Mouse (Mus musculus) ES-Bruce4 (cell line): ENCODE data around the gene Wdr12. TPM values are rescaled to one million over a fixed set of nuclear protein-coding genes. Genes with fewer than 3 reads are reported as not detected.
"Not testable (repeated sequence)": the region's sequence is repeated elsewhere in the genome, so short reads cannot be mapped to it uniquely, and the experiment has no call there.

Source experiments
- H3K27ac ChIP-seq: 2 replicates; pipeline ENCODE4 v1.5.1; 2012; ENCODE audit warnings: low read length, inconsistent platforms; ENCODE audit not compliant: insufficient read depth
- H3K27me3 ChIP-seq: 2 replicates; pipeline ENCODE4 v1.6.1; 2012; ENCODE audit warnings: mild to moderate bottlenecking, low read length, inconsistent platforms; ENCODE audit not compliant: control insufficient read depth, poor library complexity, insufficient read depth, severe bottlenecking
- H3K36me3 ChIP-seq: 2 replicates; pipeline ENCODE4 v1.6.1; 2012; ENCODE audit warnings: inconsistent platforms, mild to moderate bottlenecking, low read length, moderate library complexity; ENCODE audit not compliant: control insufficient read depth, poor library complexity, insufficient read depth, severe bottlenecking
- H3K4me1 ChIP-seq: one replicate; pipeline ENCODE4 v1.8.1; 2011; ENCODE audit warnings: low read length; ENCODE audit not compliant: control insufficient read depth, insufficient read depth
- H3K4me3 ChIP-seq: 2 replicates; pipeline ENCODE4 v1.5.1; 2011; ENCODE audit warnings: low read depth, mild to moderate bottlenecking, low read length
- H3K9ac ChIP-seq: 2 replicates; pipeline ENCODE4 v1.6.1; 2012; ENCODE audit warnings: low read depth, mild to moderate bottlenecking, inconsistent platforms; ENCODE audit not compliant: poor library complexity, severe bottlenecking
- H3K9me3 ChIP-seq: replicated peaks from 2 replicates; pipeline ENCODE4 v1.6.1; 2012; ENCODE audit warnings: mild to moderate bottlenecking, low read length, inconsistent platforms; ENCODE audit not compliant: control insufficient read depth, poor library complexity, insufficient read depth, severe bottlenecking
- CTCF ChIP-seq: IDR thresholded peaks from one replicate; pipeline ENCODE4 v1.8.1; 2011; ENCODE audit warnings: low read depth, low read length
- EP300 ChIP-seq: IDR thresholded peaks from 2 replicates; pipeline ENCODE4 v1.6.1; 2011; ENCODE audit warnings: low read depth, low read length; ENCODE audit not compliant: insufficient read depth
- POLR2A ChIP-seq: IDR thresholded peaks from one replicate; pipeline ENCODE4 v1.8.1; 2011; ENCODE audit warnings: low read length; ENCODE audit not compliant: insufficient read depth
- polyA plus RNA-seq: library from polyadenylated mRNA; stranded (reverse); fragments of >200 nt; gene quantifications from 2 replicates; pipeline ENCODE4 v1.2.4, GENCODE M21; 2011; ENCODE audit warnings: low read depth; ENCODE audit not compliant: missing spikeins, insufficient read depth, insufficient read length

Wdr12 gene
- polyA plus RNA-seq, 1 experiment, result 85.9 TPM

DNA sequence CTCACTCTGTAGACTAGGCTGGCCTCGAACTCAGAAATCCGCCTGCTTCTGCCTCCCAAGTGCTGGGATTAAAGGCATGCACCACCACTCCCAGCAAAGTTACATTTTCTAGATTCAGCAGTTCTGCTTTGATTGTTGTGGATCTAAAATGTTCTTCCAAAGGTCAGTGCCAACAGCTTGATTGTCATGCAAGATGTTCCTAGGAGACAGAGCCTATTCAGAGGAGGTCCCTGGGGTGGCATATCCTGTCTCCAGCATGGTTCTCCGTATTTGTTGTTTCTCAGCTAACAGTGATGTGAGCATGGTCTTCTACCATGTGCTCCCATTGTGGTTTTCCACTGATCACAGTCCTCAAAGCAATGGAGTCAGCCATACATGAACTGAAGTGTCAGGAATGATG is 42.1 kb downstream of the Wdr12 start:
- no peak overlapping the region for H3K27ac ChIP-seq
- H3K9ac ChIP-seq, result no peak overlapping the region
- no peak overlapping the region for H3K4me3 ChIP-seq
- no peaks in the 10 kb centered on the region for H3K4me1 ChIP-seq
- TF ChIP-seq CTCF, result no peak
- TF ChIP-seq EP300, result no peak
- TF ChIP-seq POLR2A, result no peak
- H3K27me3 ChIP-seq, result no peaks in the 10 kb centered on the region
- no peaks in the 10 kb centered on the region; the same call in 1 of the 2 replicates for H3K9me3 ChIP-seq
- H3K36me3 ChIP-seq, result no peaks in the 10 kb centered on the region

DNA sequence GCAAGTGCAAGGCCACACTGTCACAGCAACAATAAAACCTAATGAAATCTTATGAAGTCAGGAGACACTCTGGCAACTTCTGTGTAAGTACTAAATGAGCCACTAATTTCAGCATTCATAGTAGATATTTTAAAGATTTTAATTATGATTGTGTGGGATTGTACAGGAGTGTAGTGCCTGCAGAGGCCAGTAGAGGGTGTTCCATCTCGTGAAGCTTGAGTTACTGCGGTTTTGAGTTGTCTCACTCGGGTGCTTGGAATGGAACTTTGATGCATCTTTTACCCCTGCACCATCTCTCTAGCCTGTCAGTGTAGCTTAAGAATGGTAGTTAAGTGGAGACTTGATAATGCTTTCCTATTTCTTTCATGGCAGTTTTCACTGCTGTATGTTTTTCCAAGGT is 43.8 kb downstream of the Wdr12 start:
- Histone ChIP-seq H3K27me3 (no peaks in the 10 kb centered on the region), H3K4me1 (no peaks in the 10 kb centered on the region), H3K36me3 (no peaks in the 10 kb centered on the region), H3K4me3 (no peak overlapping the region), H3K9ac (no peak overlapping the region), H3K27ac (no peak overlapping the region), H3K9me3 (no peaks in the 10 kb centered on the region; the same call in 1 of the 2 replicates)
- TF ChIP-seq POLR2A (no peak), CTCF (peak; percentile 40)

DNA sequence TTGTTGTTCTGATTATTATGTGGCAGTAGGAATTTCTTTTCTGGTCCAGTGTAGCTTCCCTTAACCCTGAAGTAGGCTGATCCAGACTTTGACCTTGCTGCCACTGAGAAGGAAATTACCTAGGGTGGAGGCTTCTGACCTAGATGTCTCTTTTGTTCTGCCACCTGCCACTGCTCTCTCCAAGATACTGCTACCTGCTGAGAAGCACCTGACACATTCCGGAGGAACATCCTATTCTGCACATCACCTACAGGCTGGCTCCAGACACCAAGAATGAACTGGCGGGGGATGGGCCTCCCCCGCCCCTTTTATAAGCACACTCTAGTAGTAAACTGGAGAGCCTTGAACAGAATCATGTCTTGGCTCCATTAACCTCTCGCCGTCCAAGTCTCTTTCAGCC is 51.0 kb downstream of the Wdr12 start:
- not testable (repeated sequence) for H3K9me3 ChIP-seq, H3K9ac ChIP-seq, H3K27me3 ChIP-seq, H3K4me1 ChIP-seq, H3K27ac ChIP-seq, H3K36me3 ChIP-seq, H3K4me3 ChIP-seq
- 0 out of 2 replicates have a peak, but pooled peaks have one; percentile 17 for TF ChIP-seq EP300

DNA sequence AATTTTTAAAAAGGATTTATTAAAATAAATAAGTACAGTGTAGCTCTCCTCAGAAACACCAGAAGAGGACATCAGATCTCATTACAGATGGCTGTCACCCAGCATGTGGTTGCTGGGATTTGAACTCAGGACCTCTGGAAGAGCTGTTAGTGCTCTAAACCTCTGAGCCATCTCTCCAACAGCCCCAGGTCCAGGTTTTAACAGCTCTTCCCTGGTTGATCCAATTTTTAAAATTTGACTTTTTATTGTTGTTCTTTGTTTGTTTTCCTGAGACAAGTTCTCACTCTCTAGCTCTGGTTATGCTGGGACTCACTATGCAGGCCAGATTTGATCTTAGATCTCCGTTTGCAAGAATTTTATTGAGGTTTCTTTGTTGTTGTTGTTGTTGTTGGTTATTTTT is 53.9 kb downstream of the Wdr12 start:
- Histone ChIP-seq H3K27ac (no peak overlapping the region), H3K9ac (no peak overlapping the region), H3K36me3 (no peaks in the 10 kb centered on the region), H3K4me1 (no peaks in the 10 kb centered on the region), H3K9me3 (no peaks in the 10 kb centered on the region), H3K4me3 (no peak overlapping the region), H3K27me3 (no peaks in the 10 kb centered on the region)
- no peak for TF ChIP-seq EP300

DNA sequence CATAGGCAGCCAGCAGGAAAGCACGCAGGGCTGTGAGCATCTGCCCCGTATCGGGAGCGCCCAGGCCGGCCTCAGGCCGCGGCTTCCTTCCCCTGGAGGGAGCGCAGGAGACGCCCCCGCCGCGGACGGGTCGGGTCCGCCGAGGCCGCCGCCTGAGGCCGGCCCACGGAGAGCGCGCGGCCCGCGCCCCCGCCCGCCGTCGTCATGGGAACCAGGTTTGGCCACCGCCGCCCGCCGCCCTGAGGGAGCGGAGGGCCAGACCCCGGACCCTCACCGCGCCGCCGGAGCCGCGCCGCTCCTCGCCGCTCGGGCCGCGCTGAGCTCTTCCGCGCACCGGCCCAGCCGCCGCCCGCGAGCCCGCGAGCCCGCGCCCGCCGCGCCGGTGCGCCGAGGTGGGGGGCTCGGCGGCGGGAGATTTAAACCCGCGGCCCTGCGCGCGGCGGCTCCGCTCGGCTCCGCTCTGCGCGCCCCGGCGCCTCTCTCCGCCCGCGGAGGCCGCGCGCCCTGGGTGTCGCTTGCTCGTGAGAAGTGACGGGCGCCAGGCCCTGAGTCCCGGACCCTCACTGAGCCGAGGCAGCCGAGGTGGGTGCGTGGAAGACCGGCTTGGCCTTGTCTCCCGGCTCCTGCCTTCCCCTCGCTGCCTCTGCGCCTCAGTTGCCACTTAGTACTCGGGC is 55.5 kb downstream of the Wdr12 start, which contains the start of gene Ica1l:
TSS of gene Ica1l (minus strand) at position 389 of the 674 bp plus-strand sequence.
- Histone ChIP-seq H3K9ac (peak within 1 kb of the TSS; percentile 84), H3K27me3 (no peaks in the 10 kb centered on the region), H3K27ac (no peak within 1 kb of the TSS), H3K36me3 (no peaks in the 10 kb centered on the region), H3K4me3 (peak within 1 kb of the TSS; percentile 77), H3K9me3 (no peaks in the 10 kb centered on the region), H3K4me1 (no peaks in the 10 kb centered on the region)
- TF ChIP-seq POLR2A, result no peak
- no peak for TF ChIP-seq CTCF
- TF ChIP-seq EP300, result no peak

DNA sequence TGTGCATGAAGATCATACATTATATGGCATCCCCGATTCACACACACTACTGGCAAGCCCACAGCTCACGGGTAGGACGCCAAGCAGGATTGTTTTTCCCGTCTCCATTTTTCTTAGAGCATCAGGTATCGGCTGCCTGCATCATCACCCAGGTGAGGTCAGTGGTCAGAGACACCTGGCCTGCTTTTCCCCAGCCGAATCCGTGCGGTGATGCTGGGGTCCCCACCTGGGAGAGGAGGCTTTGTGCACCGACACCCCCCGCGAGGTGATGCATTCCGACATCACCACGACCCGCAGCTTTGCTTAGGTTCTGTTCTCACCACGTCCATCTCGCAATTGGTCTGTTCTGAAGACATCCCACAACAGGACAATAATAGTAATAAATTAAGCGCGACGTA is 56.0 kb downstream of the Wdr12 start:
- Histone ChIP-seq H3K9ac (peak overlapping the region; percentile 84), H3K36me3 (no peaks in the 10 kb centered on the region), H3K4me1 (no peaks in the 10 kb centered on the region), H3K27ac (no peak overlapping the region), H3K4me3 (peak overlapping the region; percentile 77), H3K27me3 (no peaks in the 10 kb centered on the region), H3K9me3 (no peaks in the 10 kb centered on the region)
- TF ChIP-seq POLR2A (no peak), CTCF (no peak), EP300 (no peak)
